Mouse (Mus musculus): ENCODE measurements around the gene Cdyl2. TPM values are rescaled to one million over a fixed set of nuclear protein-coding genes. Genes with fewer than 3 reads are reported as not detected.

Gene Cdyl2
- polyA plus RNA-seq, 1 experiment from 2014 or later = 3.2 TPM

GRCm38 (mm10) chr8:116756174-116756573 is 23.4 kb upstream of the Cdyl2 start:
- Histone ChIP-seq H3K9me3 (ENCODE audit: control insufficient read depth, low read length) (no peaks in the 10 kb centered on the region), H3K9ac (ENCODE audit: low read length) (no peak overlapping the region), H3K36me3 (ENCODE audit: control insufficient read depth, insufficient read depth, low read length) (no peaks in the 10 kb centered on the region), H3K27me3 (ENCODE audit: control insufficient read depth, insufficient read depth, low read length) (no peaks in the 10 kb centered on the region), H3K4me3 (ENCODE audit: low read depth, low read length) (no peak overlapping the region), H3K4me1 (replicated peaks; ENCODE audit: control insufficient read depth, insufficient read depth) (no peaks in the 10 kb centered on the region), H3K27ac (replicated peaks) (no peak overlapping the region), H3K4me2 (replicated peaks; ENCODE audit: low read depth) (no peak overlapping the region)
- DNase-seq (ENCODE audit: low spot score) (no peak), ATAC-seq (ENCODE audit: low FRiP score, low TSS enrichment) (no peak)
- WGBS = 64% methylated on average over 3 of the region's 3 CpGs
- TF ChIP-seq EP300 (optimal IDR thresholded peaks at IDR 0.05) (no peak), CTCF (IDR thresholded peaks at IDR 0.05; ENCODE audit: low read depth) (no peak)

- WGBS = 10% methylated on average over 4 of the region's 4 CpGs
- TF ChIP-seq EP300 (optimal IDR thresholded peaks at IDR 0.05) (no peak), CTCF (IDR thresholded peaks at IDR 0.05; ENCODE audit: low read depth) (peak; percentile 76)
- DNase-seq (ENCODE audit: low spot score) = peak; percentile 36
Observed at GRCm38 (mm10) chr8:116755557-116755956, 22.8 kb upstream of the Cdyl2 start.

GRCm38 (mm10) chr8:116740726-116741125 is 7.9 kb upstream of the Cdyl2 start:
- TF ChIP-seq CTCF (IDR thresholded peaks at IDR 0.05; ENCODE audit: low read depth) = no peak
- no peak for TF ChIP-seq EP300 (optimal IDR thresholded peaks at IDR 0.05)
- ATAC-seq (ENCODE audit: low FRiP score, low TSS enrichment) = no peak
- Histone ChIP-seq H3K9ac (ENCODE audit: low read length) (no peak overlapping the region), H3K36me3 (ENCODE audit: control insufficient read depth, insufficient read depth, low read length) (no peaks in the 10 kb centered on the region), H3K4me2 (replicated peaks; ENCODE audit: low read depth) (no peak overlapping the region), H3K27ac (replicated peaks) (no peak overlapping the region), H3K4me3 (ENCODE audit: low read depth, low read length) (no peak overlapping the region), H3K9me3 (ENCODE audit: control insufficient read depth, low read length) (no peaks in the 10 kb centered on the region), H3K27me3 (ENCODE audit: control insufficient read depth, insufficient read depth, low read length) (no peaks in the 10 kb centered on the region), H3K4me1 (replicated peaks; ENCODE audit: control insufficient read depth, insufficient read depth) (no peaks in the 10 kb centered on the region)
- no peak for DNase-seq (ENCODE audit: low spot score)
- WGBS = 81% methylated on average over 1 of the region's 1 CpGs

More at GRCm38 (mm10) chr8:116755557-116755956, 22.8 kb upstream of the Cdyl2 start:
- Histone ChIP-seq H3K9me3 (ENCODE audit: control insufficient read depth, low read length) (no peaks in the 10 kb centered on the region), H3K4me2 (replicated peaks; ENCODE audit: low read depth) (no peak overlapping the region), H3K4me3 (ENCODE audit: low read depth, low read length) (no peak overlapping the region), H3K36me3 (ENCODE audit: control insufficient read depth, insufficient read depth, low read length) (no peaks in the 10 kb centered on the region), H3K27me3 (ENCODE audit: control insufficient read depth, insufficient read depth, low read length) (no peaks in the 10 kb centered on the region), H3K4me1 (replicated peaks; ENCODE audit: control insufficient read depth, insufficient read depth) (no peaks in the 10 kb centered on the region), H3K9ac (ENCODE audit: low read length) (no peak overlapping the region), H3K27ac (replicated peaks) (no peak overlapping the region)
- ATAC-seq (ENCODE audit: low FRiP score, low TSS enrichment) = no peak

GRCm38 (mm10) chr8:116735306-116735705 is 2.5 kb upstream of the Cdyl2 start:
- WGBS = 49% methylated on average over 5 of the region's 5 CpGs
- Histone ChIP-seq H3K36me3 (ENCODE audit: control insufficient read depth, insufficient read depth, low read length) (no peaks in the 10 kb centered on the region), H3K27ac (replicated peaks) (no peak overlapping the region), H3K27me3 (ENCODE audit: control insufficient read depth, insufficient read depth, low read length) (no peaks in the 10 kb centered on the region), H3K9ac (ENCODE audit: low read length) (no peak overlapping the region), H3K4me3 (ENCODE audit: low read depth, low read length) (no peak overlapping the region), H3K9me3 (ENCODE audit: control insufficient read depth, low read length) (no peaks in the 10 kb centered on the region), H3K4me2 (replicated peaks; ENCODE audit: low read depth) (no peak overlapping the region), H3K4me1 (replicated peaks; ENCODE audit: control insufficient read depth, insufficient read depth) (no peaks in the 10 kb centered on the region)
- no peak for ATAC-seq (ENCODE audit: low FRiP score, low TSS enrichment)
- TF ChIP-seq EP300 (optimal IDR thresholded peaks at IDR 0.05) (no peak), CTCF (IDR thresholded peaks at IDR 0.05; ENCODE audit: low read depth) (no peak)
- DNase-seq (ENCODE audit: low spot score) = no peak

- no peak for DNase-seq (ENCODE audit: low spot score)
- Histone ChIP-seq H3K27ac (replicated peaks) (no peak overlapping the region), H3K4me3 (ENCODE audit: low read depth, low read length) (no peak overlapping the region), H3K4me2 (replicated peaks; ENCODE audit: low read depth) (no peak overlapping the region), H3K36me3 (ENCODE audit: control insufficient read depth, insufficient read depth, low read length) (no peaks in the 10 kb centered on the region), H3K9me3 (ENCODE audit: control insufficient read depth, low read length) (no peaks in the 10 kb centered on the region), H3K9ac (ENCODE audit: low read length) (no peak overlapping the region), H3K27me3 (ENCODE audit: control insufficient read depth, insufficient read depth, low read length) (no peaks in the 10 kb centered on the region), H3K4me1 (replicated peaks; ENCODE audit: control insufficient read depth, insufficient read depth) (no peaks in the 10 kb centered on the region)
- TF ChIP-seq CTCF (IDR thresholded peaks at IDR 0.05; ENCODE audit: low read depth) (no peak), EP300 (optimal IDR thresholded peaks at IDR 0.05) (no peak)
- 56% methylated on average over 9 of the region's 9 CpGs for WGBS
- no peak for ATAC-seq (ENCODE audit: low FRiP score, low TSS enrichment)
Observed at GRCm38 (mm10) chr8:116734176-116734575, 1.4 kb upstream of the Cdyl2 start.

GRCm38 (mm10) chr8:116733648-116734014 is 840 bp upstream of the Cdyl2 start:
- TF ChIP-seq EP300 (optimal IDR thresholded peaks at IDR 0.05) = no peak
- no peak for TF ChIP-seq CTCF (IDR thresholded peaks at IDR 0.05; ENCODE audit: low read depth)
- ATAC-seq (ENCODE audit: low FRiP score, low TSS enrichment) (no peak), DNase-seq (ENCODE audit: low spot score) (no peak)
- no peaks in the 10 kb centered on the region for H3K4me1 ChIP-seq (replicated peaks; ENCODE audit: control insufficient read depth, insufficient read depth)
- peak overlapping the region; percentile 81 for H3K4me3 ChIP-seq (ENCODE audit: low read depth, low read length)
- WGBS = 25% methylated on average over 3 of the region's 3 CpGs
- H3K27me3 ChIP-seq (ENCODE audit: control insufficient read depth, insufficient read depth, low read length) = no peaks in the 10 kb centered on the region
- H3K27ac ChIP-seq (replicated peaks) = no peak overlapping the region
- no peaks in the 10 kb centered on the region for H3K36me3 ChIP-seq (ENCODE audit: control insufficient read depth, insufficient read depth, low read length)
- H3K9ac ChIP-seq (ENCODE audit: low read length) = no peak overlapping the region; the same call in 1 of the 2 replicates
- no peaks in the 10 kb centered on the region for H3K9me3 ChIP-seq (ENCODE audit: control insufficient read depth, low read length)
- peak overlapping the region; percentile 77 for H3K4me2 ChIP-seq (replicated peaks; ENCODE audit: low read depth)

Data from stomach, postnatal 0 days (tissue).